Mouse (Mus musculus): Measurements from ENCODE around the gene Gm17949. TPM values are rescaled to one million over a fixed set of nuclear protein-coding genes. Genes with fewer than 3 reads are reported as not detected.
"Not testable (repeated sequence)": the region's sequence is repeated elsewhere in the genome, so short reads cannot be mapped to it uniquely, and the experiment has no call there.

Gene Gm17949
- total RNA-seq, 2 experiments from 2014 or later = not detected

- no peak for TF ChIP-seq CTCF (IDR thresholded peaks at IDR 0.05)
- intact Hi-C loops (cut with DNase I) = no loop called here
- DNase-seq = peak; percentile 59
- H3K4me3 ChIP-seq = peak within 1 kb of the TSS; percentile 84
- peak within 1 kb of the TSS; percentile 90 for H3K27ac ChIP-seq
Measured at GRCm38 (mm10) chr17:57030931-57031660, 19.8 kb downstream of the Gm17949 start, which contains the start of gene Khsrp. Gene Khsrp (minus strand): TSS chr17:57031522.

GRCm38 (mm10) chr17:57031661-57032420 lies 20.6 kb downstream of the Gm17949 start:
- H3K27ac ChIP-seq = peak overlapping the region; percentile 90
- no peak for TF ChIP-seq CTCF (IDR thresholded peaks at IDR 0.05)
- H3K4me3 ChIP-seq = peak overlapping the region; percentile 70
- DNase-seq = peak; percentile 100
- intact Hi-C loops (cut with DNase I) = loop anchor here (2.0 kb wide), 1 partner anchor 27 kb away; the partner anchor contains the start of genes Crb3 and Slc25a23

GRCm38 (mm10) chr17:57032854-57033253 lies 21.6 kb downstream of the Gm17949 start:
- intact Hi-C loops (cut with DNase I) = loop anchor here (2.0 kb wide), 1 partner anchor 26 kb away; the partner anchor contains the start of genes Crb3 and Slc25a23
- H3K4me3 ChIP-seq = no peak overlapping the region
- peak overlapping the region; percentile 90 for H3K27ac ChIP-seq

GRCm38 (mm10) chr17:57038978-57039377 lies 27.7 kb downstream of the Gm17949 start:
- DNase-seq = no peak
- no peak overlapping the region for H3K27ac ChIP-seq
- intact Hi-C loops (cut with DNase I) = no loop called here
- TF ChIP-seq CTCF (IDR thresholded peaks at IDR 0.05) = peak; percentile 26; the same call in 1 of the 2 replicates
- H3K4me3 ChIP-seq = no peak overlapping the region

More at GRCm38 (mm10) chr17:57032854-57033253, 21.6 kb downstream of the Gm17949 start:
- no peak for DNase-seq
- TF ChIP-seq CTCF (IDR thresholded peaks at IDR 0.05) = no peak

GRCm38 (mm10) chr17:57041554-57041953 lies 30.3 kb downstream of the Gm17949 start, which contains the start of gene Slc25a41:
Gene Slc25a41 (minus strand): TSS chr17:57041654.
- no peak for DNase-seq
- no peak within 1 kb of the TSS for H3K27ac ChIP-seq
- no peak for TF ChIP-seq CTCF (IDR thresholded peaks at IDR 0.05)
- H3K4me3 ChIP-seq = no peak within 1 kb of the TSS
- intact Hi-C loops (cut with DNase I) = no loop called here

GRCm38 (mm10) chr17:57047406-57047805 lies 36.1 kb downstream of the Gm17949 start:
- no peak for TF ChIP-seq CTCF (IDR thresholded peaks at IDR 0.05)
- DNase-seq = no peak
- intact Hi-C loops (cut with DNase I) = no loop called here
- Histone ChIP-seq H3K4me3 (no peak overlapping the region), H3K27ac (no peak overlapping the region)

- intact Hi-C loops (cut with DNase I) = no loop called here
- no peak for DNase-seq
- TF ChIP-seq CTCF (IDR thresholded peaks at IDR 0.05) = no peak
- Histone ChIP-seq H3K4me3 (no peak overlapping the region), H3K27ac (no peak overlapping the region)
Measured at GRCm38 (mm10) chr17:57048816-57049215, 37.5 kb downstream of the Gm17949 start.

GRCm38 (mm10) chr17:57051679-57052078 lies 40.4 kb downstream of the Gm17949 start:
- peak; percentile 18; the same call in 1 of the 2 replicates for TF ChIP-seq CTCF (IDR thresholded peaks at IDR 0.05)
- intact Hi-C loops (cut with DNase I) = loop anchor here (10.0 kb wide), 1 partner anchor 223 kb away; the partner anchor contains the start of gene Vav1
- H3K27ac ChIP-seq, DNase-seq, H3K4me3 ChIP-seq: not testable (repeated sequence)

GRCm38 (mm10) chr17:57056246-57056645 lies 45.0 kb downstream of the Gm17949 start:
- no peak for TF ChIP-seq CTCF (IDR thresholded peaks at IDR 0.05)
- no peak overlapping the region for H3K27ac ChIP-seq
- no peak overlapping the region for H3K4me3 ChIP-seq
- intact Hi-C loops (cut with DNase I) = loop anchor here (5.0 to 10.0 kb wide), 2 partner anchors 219 to 224 kb away; partner anchors contain the start of genes Rfx2 and Vav1
- no peak for DNase-seq

- peak within 1 kb of the TSS; percentile 89 for H3K4me3 ChIP-seq
- no peak for TF ChIP-seq CTCF (IDR thresholded peaks at IDR 0.05)
- peak within 1 kb of the TSS; percentile 87 for H3K27ac ChIP-seq
- intact Hi-C loops (cut with DNase I) = loop anchor here (2.0 to 10.0 kb wide), 3 partner anchors 26 to 227 kb away; partner anchors contain the start of genes Rfx2 and Vav1
- peak; percentile 69 for DNase-seq
Measured at GRCm38 (mm10) chr17:57058891-57059485, 47.7 kb downstream of the Gm17949 start, which contains the start of gene Crb3. Gene Crb3 (plus strand): TSS chr17:57059105.

GRCm38 (mm10) chr17:57059486-57059977 lies 48.3 kb downstream of the Gm17949 start, which contains the start of gene Slc25a23:
Gene Slc25a23 (minus strand): TSS chr17:57059863.
- H3K27ac ChIP-seq = peak within 1 kb of the TSS; percentile 87
- intact Hi-C loops (cut with DNase I) = loop anchor here (2.0 to 10.0 kb wide), 3 partner anchors 27 to 227 kb away; partner anchors contain the start of genes Rfx2 and Vav1

More at GRCm38 (mm10) chr17:57059486-57059977, 48.3 kb downstream of the Gm17949 start, which contains the start of gene Slc25a23:
- DNase-seq = peak; percentile 84
- TF ChIP-seq CTCF (IDR thresholded peaks at IDR 0.05) = no peak
- peak within 1 kb of the TSS; percentile 89 for H3K4me3 ChIP-seq

Measured in gastrocnemius, adult 2 months (tissue).